Mouse (Mus musculus) CD4-positive, CD25-positive, alpha-beta regulatory T cell, adult 9 weeks (primary cell): ENCODE data around the gene Fignl1. TPM values are rescaled to one million over a fixed set of nuclear protein-coding genes. Genes with fewer than 3 reads are reported as not detected.

Experiments
- polyA plus RNA-seq: library from polyadenylated mRNA; unstranded; fragments of 100-300 nt; shearing (Covaris generic); gene quantifications from one replicate; pipeline ENCODE4 v1.2.1, GENCODE M21; 2017

The Fignl1 gene
- 6.1 TPM for polyA plus RNA-seq

DNA sequence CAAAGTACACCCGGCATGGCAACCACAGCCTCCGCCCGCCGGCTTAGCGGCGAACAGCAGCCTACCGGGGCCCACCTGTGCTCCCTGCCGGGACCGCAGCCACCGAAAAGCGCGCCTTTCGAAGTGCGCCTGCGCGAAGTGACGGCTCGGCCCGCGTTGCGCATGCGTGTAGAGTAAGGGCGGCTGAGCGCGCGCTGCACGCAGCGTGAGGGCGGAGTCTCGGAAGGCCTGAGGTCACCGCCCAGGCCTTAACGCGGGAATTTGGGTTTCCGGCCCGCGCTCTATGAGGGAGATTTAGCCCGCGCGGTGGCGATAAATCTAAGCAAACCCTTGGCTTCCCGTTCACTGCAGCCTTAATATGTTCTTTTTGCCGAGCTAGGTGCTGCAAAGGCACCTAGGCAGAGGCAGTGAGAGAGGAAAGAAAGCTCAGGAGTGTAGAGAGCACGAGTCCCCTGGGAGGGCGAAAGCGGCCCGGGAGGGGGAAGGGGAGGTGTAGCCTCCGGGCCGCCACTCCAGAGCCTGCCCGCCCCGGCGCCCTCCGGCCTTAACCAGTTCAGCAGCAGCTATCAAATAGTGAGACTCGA, at the start of gene Fignl1:
Gene Fignl1, minus strand, starts transcription at position 143 of the 584 bp plus-strand sequence.

Other genes with a start within 250 kb of the Fignl1 start
- not detected for gene 4930512M02Rik, start 181.1 kb downstream of the Fignl1 start, polyA plus RNA-seq
- 83.4 TPM for gene Ikzf1, start 124.0 kb downstream of the Fignl1 start, polyA plus RNA-seq
- gene Ddc, start 89.2 kb upstream of the Fignl1 start, polyA plus RNA-seq: 7.1 TPM
- not detected for gene Grb10, start 229.7 kb upstream of the Fignl1 start, polyA plus RNA-seq